Mouse (Mus musculus) regulatory T cell (primary cell): ENCODE data around the gene Slc25a42.
"Not testable (repeated sequence)": the region's sequence is repeated elsewhere in the genome, so short reads cannot be mapped to it uniquely, and the experiment has no call there.

Experiments used
- in situ Hi-C: fragments of 300-600 bp; cut with MboI, MseI; formaldehyde crosslinking; loops from one replicate; pipeline ENCODE4 v1.15.1; 2025; ENCODE audit warnings: high pct_unique_total_duplicates

Slc25a42 gene

GRCm38 (mm10) chr8:70216161-70216560, 4.1 kb upstream of the Slc25a42 start:
- in situ Hi-C loops, result not testable (repeated sequence)

GRCm38 (mm10) chr8:70215092-70215491, 3.0 kb upstream of the Slc25a42 start:
- in situ Hi-C loops, result no loop called here

- in situ Hi-C loops, result no loop called here
These were observed 2.3 kb upstream of the Slc25a42 start for GRCm38 (mm10) chr8:70214411-70214810.

- in situ Hi-C loops, result no loop called here
These were observed 386 bp downstream of the Slc25a42 start for GRCm38 (mm10) chr8:70211726-70212111.

DNA sequence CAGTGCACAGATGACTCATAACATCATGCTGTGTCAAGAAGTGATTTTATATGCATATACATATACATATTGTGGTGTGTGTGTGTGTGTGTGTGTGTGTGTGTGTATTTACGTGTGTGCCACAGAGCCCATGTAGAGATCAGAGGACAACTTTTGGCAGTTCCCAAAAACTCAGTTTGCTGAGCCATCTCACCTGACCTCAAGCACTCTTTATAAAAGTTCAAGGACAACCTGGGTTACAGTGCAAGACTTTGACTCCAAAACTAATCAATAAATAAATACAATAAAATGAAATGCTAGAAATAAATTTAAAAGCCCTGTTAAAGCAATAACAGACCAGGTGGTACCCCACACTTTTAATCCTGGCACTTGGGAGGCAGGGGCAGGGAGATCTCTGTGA, 830 bp downstream of the Slc25a42 start:
- in situ Hi-C loops, result no loop called here

DNA sequence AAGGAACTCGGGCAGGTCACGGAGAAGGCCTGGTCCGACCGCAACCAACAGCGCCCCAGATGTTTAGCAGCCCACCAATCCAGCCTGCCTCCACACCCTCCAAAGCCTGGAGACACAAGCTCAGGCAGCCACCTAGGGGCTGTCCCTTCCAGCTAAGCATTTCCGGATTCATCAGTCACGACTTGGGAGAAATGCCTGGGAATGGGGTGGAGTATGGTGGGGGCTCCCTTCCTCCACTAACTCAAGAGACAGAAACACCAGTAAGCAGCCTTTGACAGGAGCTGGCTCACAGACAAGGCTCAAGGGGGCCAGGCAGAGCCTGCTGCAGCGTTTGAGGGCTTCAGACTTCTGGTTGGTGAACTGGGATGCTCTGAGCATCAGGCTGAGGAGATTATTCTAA, 1.6 kb downstream of the Slc25a42 start:
- in situ Hi-C loops, result no loop called here

DNA sequence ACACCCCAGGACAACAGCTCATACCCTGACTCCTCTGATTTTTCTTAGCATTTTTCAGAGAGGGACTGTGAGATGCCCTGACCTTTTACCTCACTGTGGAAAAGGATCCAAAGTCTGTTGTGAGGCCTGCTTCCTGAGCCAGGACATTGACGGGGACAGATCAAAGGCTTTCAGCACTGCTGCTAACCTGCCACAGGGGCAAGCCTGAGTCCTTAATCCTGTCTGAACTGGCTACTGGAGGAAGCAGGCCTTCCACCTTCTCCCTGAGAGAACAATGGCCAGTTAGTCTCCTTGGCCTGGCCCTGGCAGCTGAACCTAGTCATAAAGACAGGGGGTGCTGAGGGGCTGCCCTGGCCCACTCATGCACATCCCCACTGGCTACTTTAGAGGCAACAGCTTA, 4.0 kb downstream of the Slc25a42 start:
- in situ Hi-C loops, result no loop called here

GRCm38 (mm10) chr8:70204757-70205156, 7.3 kb downstream of the Slc25a42 start:
- in situ Hi-C loops, result no loop called here

DNA sequence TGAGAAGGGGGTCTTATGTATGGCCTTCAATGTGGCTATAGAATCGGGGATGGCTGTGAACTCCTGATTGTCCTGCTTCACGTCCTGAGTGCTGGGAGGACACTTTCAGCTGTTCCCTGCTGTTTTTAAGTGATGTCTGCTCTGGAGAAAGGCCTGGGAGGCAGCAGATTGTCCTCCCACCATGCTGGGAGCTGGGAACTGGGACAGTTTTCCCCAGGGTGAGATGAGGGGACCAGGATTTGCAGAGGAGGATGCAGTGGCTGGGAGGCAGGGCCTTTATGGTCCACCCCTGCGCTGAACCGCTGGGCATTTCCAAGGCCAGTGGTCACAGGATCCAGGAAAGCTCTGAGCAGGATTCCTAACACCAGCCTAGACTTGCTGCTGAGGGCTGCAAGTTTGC, 9.0 kb downstream of the Slc25a42 start:
- in situ Hi-C loops, result no loop called here

GRCm38 (mm10) chr8:70201417-70201816, 10.7 kb downstream of the Slc25a42 start:
- in situ Hi-C loops, result no loop called here

DNA sequence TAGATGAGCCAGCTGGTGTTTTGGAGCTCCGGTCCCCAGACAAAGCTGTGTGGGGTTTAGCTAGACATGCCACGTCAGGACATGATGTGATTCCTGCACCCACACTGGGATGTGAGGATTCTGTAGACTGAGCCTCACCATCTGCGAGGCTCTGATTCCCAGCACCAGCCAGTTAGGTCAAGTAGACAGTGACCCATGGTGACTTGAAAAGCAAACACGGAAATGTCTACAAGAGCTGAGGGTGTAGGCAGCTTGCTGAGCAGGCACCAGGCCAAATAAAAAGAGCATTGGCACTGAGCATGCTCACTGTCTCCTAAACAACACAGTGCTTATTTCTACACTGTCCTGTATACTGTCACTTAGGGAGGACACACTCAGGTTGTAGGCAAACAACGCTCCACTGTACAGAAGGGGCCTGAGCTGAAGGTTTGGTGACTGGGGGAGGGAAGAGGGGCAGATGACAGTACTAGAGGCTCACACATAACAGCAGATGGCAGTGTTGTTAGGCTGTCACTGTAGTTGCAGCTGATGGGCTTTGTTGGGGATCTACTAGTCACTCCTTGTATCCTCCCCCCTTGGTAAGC, 11.9 kb downstream of the Slc25a42 start:
- in situ Hi-C loops, result no loop called here

DNA sequence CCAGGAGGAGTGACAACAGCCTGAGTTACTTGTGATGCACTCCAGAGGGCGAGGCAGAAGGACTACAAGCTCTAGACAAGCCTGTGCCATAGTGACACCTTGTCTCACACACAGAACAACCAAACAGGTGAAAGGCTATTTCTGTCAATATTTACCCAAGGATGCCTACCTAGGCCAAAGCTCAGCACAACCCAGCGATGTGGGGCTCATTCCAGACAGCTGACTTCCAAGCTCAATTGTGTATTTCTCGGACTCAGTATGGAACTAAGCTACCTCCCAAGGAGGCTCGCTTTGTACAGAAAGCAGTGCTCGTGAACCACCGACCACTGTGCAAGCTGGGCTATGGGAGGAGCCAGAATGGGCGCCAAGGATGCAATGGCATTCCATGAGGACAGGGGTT, 14.5 kb downstream of the Slc25a42 start:
- in situ Hi-C loops, result no loop called here

GRCm38 (mm10) chr8:70195762-70196161, 16.3 kb downstream of the Slc25a42 start:
- in situ Hi-C loops, result no loop called here

DNA sequence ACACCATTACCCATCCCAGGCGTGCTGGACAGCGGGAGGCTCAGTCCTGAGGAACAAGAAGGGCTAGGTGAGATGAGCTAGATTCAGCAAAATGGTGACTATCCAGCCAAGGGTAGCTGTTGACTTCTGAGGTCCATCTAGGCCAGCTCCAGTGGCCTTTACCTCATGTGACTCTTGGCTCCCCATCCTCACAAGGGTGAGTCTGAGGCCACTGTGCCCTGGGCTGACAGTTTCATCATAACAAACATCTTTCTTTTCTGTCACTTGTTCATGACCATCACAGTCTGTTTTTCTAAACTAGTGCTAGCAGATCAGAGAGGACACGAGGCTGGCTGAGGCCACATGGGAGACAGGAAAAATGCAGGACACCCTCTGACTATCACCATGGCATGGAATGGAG, 17.9 kb downstream of the Slc25a42 start:
- in situ Hi-C loops, result no loop called here

- in situ Hi-C loops, result no loop called here
These were observed 18.9 kb downstream of the Slc25a42 start for GRCm38 (mm10) chr8:70193238-70193637.

DNA sequence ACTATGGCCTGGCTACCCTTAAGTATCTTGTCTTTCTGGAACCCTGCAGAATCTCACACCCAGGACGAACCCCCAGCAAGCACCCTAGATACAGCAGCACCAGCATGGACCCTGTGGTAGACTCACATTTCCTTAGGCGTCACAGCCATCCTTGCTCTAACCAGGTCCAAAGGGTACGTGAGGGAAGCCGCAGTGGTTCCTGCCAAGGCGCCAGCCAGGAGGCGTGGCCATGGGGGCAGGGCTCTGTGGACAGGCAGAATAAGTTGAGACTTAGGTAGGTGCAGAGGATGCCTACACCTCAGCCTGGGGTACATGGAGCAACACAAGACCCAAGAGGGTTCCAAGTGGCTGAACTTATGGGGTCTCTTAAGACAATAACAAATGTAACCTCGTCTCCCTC, 23.4 kb downstream of the Slc25a42 start:
- in situ Hi-C loops, result no loop called here

GRCm38 (mm10) chr8:70183194-70183593, 28.9 kb downstream of the Slc25a42 start:
- in situ Hi-C loops, result no loop called here

DNA sequence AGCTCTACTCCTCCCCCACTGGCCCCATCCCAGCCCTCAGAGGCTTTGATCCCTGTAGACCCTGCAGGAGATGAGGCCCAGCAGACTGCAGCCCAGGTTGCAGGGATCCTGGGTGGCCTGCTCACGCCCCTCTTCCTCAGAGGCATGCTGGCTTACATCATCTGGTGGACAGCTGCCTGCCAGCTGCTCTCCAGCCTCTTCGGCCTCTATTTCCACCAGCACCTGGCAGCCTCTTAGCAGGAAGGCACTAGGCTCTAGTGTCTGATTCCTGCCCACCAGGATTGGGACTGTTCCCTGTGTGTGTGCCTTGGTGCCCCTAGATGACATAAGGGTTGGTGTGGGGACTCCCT, 30.2 kb downstream of the Slc25a42 start:
- in situ Hi-C loops, result no loop called here

DNA sequence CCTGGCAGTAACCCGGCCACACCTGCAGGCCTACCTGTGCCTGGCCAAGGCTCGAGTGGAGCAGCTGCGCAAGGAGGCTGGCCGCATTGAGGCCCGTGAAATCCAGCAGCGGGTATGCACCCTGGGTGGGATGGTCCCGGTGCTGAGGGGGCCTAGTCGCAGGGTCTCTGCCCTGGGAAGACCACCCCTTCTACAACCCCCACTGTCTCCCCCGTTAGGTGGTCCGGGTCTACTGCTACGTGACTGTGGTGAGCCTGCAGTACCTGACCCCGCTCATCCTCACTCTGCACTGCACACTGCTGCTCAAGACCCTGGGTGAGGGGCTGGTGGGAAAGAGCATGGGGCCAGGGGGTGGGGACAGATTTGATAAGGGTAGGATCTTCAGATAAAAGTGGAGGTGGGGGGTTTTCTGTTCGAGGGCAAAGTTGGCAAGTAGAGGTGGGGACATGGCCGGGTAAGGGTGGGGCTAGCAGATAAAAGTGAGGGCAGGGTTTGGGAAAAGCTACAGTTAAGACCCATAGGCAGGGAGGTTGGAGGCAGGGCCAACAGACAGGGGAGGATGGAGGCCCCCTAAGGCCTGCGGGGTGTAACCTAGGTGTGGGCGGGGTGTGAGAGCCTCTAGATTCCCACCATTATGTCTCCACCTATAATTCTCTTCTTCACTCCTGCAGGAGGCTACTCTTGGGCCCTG, 30.7 kb downstream of the Slc25a42 start:
- in situ Hi-C loops, result no loop called here

DNA sequence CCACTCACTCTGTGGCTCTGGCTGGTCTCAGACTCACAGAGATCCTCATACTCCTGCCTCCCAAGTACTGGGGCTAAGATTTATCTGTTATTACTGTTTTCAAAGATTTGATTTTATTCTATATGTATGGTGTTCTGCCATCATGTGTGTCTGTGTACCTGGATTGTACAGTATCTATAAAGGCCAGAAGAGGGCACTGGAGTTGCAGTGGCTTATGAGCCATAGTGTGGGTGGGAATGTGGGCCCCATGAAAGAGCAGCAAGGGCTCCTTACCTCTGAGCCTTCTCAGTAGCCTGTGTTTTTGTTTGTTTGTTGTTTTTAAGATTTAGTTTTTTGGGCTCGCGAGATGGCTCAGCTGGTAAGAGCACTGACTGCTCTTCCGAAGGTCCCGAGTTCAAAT, 33.0 kb downstream of the Slc25a42 start:
- in situ Hi-C loops, result no loop called here

DNA sequence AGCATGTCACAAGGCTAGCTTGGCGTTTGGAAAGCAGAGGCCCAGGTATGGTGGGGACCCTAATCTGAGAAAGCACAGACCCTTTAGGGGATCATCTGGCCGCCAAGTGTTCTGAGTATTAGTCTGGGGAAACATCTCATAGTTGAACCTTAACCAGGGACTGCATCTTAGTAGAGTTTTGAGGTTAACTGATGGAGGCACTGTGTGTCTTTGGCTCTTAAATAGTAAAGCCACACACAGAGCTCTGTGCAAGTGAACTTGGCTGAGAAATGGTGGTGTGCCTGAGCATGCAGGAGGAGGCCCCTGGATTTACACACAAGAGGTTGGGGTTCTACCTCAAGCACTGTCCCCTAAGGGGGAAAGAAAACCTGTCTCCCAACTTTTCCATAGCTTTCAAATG, 33.9 kb downstream of the Slc25a42 start:
- in situ Hi-C loops, result no loop called here

GRCm38 (mm10) chr8:70174079-70174478, 38.0 kb downstream of the Slc25a42 start:
- in situ Hi-C loops, result no loop called here

GRCm38 (mm10) chr8:70173320-70173719, 38.8 kb downstream of the Slc25a42 start:
- in situ Hi-C loops, result no loop called here
